Mouse (Mus musculus) ES-Bruce4 (cell line): ENCODE measurements around the gene Timm29.

Source experiments
- CTCF ChIP-seq: IDR thresholded peaks from one replicate; pipeline ENCODE4 v1.8.1; 2011; ENCODE audit warnings: low read depth, low read length
- POLR2A ChIP-seq: IDR thresholded peaks from one replicate; pipeline ENCODE4 v1.8.1; 2011; ENCODE audit warnings: low read length; ENCODE audit not compliant: insufficient read depth

DNA sequence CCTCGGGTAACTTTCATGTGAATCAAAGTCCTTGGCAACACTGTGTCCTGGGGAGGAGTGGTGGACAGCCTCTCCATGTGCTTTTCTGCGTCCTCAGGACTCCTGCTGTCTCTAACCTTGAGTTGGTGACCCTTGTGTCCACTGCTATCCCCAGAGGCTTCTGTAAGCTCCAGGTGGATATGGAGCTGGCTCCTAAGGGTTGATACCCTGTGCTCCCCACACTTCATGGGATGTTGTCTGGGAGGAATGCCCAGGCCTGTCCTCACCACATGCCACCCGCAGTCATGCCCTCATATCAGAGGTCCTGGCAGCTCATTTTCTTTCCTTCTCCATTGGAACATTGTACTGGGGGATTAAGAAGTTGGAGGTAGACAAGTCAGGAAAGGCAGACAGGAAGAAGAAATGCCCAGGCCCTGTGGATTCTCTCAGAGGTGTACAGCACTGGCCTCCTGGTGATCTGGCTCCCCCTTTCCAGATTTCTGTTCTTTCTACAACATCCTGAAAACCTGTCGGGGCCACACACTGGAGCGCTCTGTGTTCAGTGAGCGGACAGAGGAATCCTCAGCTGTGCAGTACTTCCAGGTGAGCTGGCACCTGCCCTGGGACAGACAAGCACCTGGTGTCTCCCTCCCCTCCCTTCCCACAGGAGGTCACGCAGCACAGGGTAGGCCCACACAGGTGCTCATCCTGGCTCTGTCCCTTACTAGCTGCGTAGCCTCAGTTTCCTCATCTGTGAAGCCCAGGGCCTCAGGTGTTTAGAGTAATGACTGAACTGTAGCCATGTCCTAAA is 18.3 kb upstream of the Timm29 start:
- TF ChIP-seq CTCF (no peak), POLR2A (no peak)
